Mouse (Mus musculus) ES-E14 (cell line): Measurements from ENCODE around the gene Tenm2.

Source experiments
- HCFC1 ChIP-seq: IDR thresholded peaks from 2 replicates; pipeline ENCODE4 v1.6.1; 2012; ENCODE audit warnings: low read length, inconsistent platforms, borderline replicate concordance; ENCODE audit not compliant: insufficient read depth
- MAFK ChIP-seq: IDR thresholded peaks from 2 replicates; pipeline ENCODE4 v1.6.1; 2014; ENCODE audit warnings: mild to moderate bottlenecking, low read depth, low read length, inconsistent platforms; ENCODE audit not compliant: insufficient read depth
- ZNF384 ChIP-seq: IDR thresholded peaks from 2 replicates; pipeline ENCODE4 v1.6.1; 2012; ENCODE audit warnings: low read depth, low read length, inconsistent platforms

- TF ChIP-seq HCFC1 (no peak), ZNF384 (no peak), MAFK (no peak)
Observed at GRCm38 (mm10) chr11:36302096-36302495, 933.7 kb downstream of the Tenm2 start.
